Mouse (Mus musculus): ENCODE data around the gene Eme2.

Gene Eme2

DNA sequence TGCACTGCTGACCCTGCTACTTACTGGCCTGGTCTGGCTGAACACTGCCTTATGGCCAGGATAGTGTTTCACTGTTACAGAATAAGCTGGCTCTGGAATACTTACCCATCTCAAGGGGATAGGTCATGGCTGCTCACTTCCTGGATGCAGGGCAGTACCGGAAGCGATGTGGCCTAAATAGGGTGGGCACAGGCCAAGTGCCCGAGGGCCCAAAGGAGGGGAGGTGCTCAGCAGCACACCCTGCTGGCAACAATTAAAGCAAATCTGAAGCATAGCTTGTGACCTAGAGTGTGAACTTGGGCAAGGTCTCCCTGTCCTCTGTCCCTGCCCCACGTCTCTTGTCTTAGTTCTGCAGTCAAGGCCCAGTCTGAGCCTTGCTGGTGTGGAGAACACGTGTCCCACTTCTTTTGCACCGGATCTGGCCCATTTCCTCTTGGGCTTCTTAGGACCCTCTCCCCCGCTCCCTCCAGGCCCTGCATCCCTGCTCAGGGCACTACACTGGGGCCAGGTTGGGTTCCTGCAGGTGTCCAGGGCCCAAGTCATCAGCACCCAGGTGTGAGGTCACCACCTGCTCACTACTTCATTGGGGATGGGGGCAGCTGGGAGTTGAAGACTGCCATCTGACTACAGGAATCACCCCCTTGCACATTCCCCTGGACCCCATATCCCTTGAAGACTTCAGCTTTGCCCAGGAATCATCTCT is 13.0 kb downstream of the Eme2 start:
- intact Hi-C loops (cut with DNase I), result no loop called here

GRCm38 (mm10) chr17:24878531-24878930 is 16.4 kb downstream of the Eme2 start:
- intact Hi-C loops (cut with DNase I), result loop anchor here (5.0 kb wide), 1 partner anchor 36 kb away; the partner anchor contains the start of gene Hagh

- intact Hi-C loops (cut with DNase I), result loop anchor here (5.0 kb wide), 1 partner anchor 36 kb away; the partner anchor contains the start of gene Hagh
Observed at GRCm38 (mm10) chr17:24878117-24878397, 16.8 kb downstream of the Eme2 start.

DNA sequence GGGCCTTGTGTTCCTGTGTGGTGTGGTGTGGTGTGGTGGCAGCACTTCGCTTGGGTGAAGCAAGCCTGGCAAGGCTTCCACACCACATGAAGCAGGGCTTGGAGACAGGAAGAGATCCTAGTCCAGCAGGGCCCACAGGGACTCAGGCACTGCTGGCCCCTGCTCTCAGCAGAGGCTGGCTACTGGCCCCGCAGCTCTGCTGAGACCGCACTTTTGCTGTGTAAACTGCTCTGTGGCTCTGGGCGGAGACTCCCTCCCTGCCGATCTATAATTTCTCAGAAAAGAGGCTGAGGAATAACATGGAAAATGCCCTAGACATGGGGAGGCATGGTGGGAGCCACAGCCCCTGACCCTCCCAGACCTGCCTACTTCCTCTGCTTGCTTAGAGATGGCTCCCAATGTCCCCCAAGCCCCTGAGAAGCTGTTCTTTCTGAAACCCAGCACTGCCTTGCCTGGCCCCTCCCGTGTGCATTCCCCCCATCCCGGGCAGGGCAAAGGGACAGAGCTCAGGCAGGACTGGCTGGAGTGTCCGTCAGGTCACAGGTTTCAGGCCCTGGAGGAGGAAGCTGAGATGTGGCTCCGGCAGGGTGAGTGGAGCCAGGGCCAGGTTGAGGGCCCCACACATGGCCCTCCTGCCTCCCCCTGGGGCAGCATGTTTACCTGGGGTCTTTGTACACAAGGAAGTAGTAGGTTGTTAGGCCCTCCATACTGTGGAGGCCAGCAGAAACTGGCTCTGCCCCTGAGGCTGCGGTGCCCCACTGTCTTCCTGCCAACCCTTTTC is 17.4 kb downstream of the Eme2 start:
- intact Hi-C loops (cut with DNase I), result loop anchor here (5.0 kb wide), 1 partner anchor 35 kb away; the partner anchor contains the start of gene Hagh

- intact Hi-C loops (cut with DNase I), result loop anchor here (5.0 kb wide), 1 partner anchor 33 kb away; the partner anchor contains the start of gene Hagh
Observed at GRCm38 (mm10) chr17:24874989-24875388, 19.9 kb downstream of the Eme2 start.

DNA sequence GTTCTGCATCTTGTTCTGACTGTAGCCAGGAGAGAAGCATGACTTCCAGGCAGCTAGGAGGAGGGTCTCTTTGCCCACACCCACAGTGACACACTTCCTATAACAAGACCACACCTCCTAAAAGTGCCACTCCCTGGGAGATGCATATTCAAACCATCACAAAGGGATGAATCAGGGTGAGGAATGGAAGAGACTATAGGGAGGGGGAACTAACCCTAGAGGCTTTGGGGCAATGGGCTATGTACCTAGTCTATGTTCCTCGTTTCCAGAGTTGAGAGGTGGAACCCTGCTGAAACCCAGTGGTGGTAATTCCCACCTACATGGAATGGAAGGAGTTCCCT is 20.5 kb downstream of the Eme2 start:
- intact Hi-C loops (cut with DNase I), result no loop called here

DNA sequence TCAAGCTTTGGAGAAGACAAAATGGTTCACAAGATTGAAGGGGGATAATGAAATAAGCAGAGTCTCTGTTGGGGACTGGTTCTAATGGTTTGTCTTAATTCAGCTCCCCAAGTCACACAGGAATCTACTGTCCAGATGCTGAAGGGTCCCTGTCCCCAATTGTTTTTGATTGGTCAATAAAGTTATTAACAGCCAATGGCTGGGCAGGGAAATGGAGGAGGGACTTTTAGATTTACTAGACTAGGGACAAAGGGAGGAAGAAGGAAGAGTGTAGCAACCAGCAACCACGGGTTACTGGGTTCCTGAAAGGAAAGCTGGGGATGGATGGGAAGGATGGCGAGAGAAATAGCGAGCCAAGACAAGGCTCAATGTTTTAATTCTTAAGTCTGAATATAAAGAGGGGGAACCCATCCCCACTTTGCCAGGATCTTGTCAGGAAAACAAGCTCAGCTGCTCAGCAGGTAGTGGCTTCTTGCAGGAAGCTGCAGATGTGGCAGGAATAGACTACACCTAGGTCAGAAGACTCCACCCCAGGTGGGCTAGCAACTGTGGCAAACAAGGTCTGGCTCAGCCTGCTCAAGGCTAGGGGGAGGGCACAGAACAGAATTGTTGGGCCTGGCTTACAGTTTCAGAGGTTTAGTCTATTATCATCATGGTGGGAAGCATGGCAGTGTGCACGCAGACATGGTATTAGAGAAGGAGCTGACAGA is 21.0 kb downstream of the Eme2 start:
- intact Hi-C loops (cut with DNase I), result no loop called here

- intact Hi-C loops (cut with DNase I), result no loop called here
Observed at GRCm38 (mm10) chr17:24867914-24868313, 27.0 kb downstream of the Eme2 start.

GRCm38 (mm10) chr17:24865776-24866175 is 29.1 kb downstream of the Eme2 start, which contains the start of gene Igfals:
Gene Igfals (plus strand): TSS chr17:24865997.
- intact Hi-C loops (cut with DNase I), result no loop called here

GRCm38 (mm10) chr17:24861785-24862184 is 33.1 kb downstream of the Eme2 start:
- intact Hi-C loops (cut with DNase I), result no loop called here

- intact Hi-C loops (cut with DNase I), result no loop called here
Observed at GRCm38 (mm10) chr17:24860076-24860475, 34.8 kb downstream of the Eme2 start.

GRCm38 (mm10) chr17:24858967-24859366 is 35.9 kb downstream of the Eme2 start:
- intact Hi-C loops (cut with DNase I), result no loop called here

GRCm38 (mm10) chr17:24857831-24858470 is 36.9 kb downstream of the Eme2 start:
- intact Hi-C loops (cut with DNase I), result no loop called here

DNA sequence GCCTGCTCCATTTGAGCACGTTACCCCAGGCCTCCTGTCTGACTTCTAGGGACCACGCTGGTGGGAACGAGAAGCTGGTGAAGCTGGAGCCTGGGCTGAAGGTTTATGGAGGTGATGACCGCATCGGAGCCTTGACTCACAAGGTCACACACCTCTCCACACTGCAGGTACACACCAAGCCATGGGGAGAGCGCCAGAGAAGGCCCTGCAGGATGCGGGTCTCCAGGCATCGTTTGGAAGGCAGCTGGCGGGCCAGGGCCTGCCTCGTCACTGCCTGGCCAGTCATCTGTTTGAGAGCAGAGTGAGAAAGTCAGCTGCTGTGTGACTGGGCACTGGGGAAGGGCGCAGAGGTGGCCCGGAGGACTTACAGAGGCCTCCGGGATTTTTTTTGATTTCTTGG is 38.3 kb downstream of the Eme2 start:
- intact Hi-C loops (cut with DNase I), result no loop called here

DNA sequence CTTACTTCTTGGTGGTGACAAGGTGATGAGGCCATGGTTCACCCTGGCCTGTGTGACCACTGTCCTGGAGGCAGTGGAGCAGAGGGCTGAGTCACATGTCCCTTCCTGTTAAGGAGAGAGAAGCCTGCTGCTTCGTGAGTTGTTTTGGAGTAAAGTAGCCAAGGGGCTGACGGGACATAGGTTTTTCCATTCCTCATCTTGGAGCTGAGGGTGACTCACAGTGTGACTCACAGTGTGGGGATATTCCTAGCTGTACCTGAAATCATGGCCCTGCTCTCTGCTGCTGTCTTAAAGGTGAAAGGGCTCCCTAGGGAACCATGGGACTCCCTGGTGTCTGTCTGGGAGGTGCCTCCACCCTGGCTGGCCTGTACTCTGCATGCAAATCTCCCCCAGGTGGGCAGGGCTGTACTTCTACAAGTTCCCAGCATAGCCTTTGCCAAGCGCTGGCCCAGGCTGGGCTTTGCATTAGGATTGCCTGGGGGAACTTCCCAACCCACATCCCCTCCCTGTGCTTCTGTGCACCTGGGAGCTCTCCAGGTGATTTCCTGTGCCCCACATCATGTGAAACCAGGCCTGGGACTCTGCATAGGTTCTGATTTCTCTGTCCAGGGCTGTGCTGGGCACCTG is 38.9 kb downstream of the Eme2 start:
- intact Hi-C loops (cut with DNase I), result no loop called here

- intact Hi-C loops (cut with DNase I), result loop anchor here (5.0 kb wide), 1 partner anchor 36 kb away; the partner anchor contains the start of genes Nubp2 and Spsb3
Observed at GRCm38 (mm10) chr17:24851381-24852125, 43.3 kb downstream of the Eme2 start.

DNA sequence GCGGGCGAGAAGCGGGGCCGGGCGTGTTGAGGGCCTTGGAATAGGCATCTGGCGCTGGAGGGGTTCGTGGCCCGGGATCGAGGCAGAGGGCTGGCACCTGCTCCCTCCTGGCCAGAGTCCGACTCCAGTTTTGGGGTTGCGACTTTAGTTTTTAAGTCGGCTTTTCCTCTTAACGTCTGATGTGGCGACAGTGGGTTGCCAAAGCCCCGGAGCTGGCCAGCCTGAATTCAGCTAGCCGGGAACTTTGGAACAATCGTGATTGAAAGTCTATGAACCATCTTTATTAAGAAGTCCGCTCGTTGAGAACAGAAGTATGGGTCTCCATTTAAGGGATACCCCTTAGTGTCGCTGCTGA is 44.1 kb downstream of the Eme2 start:
- intact Hi-C loops (cut with DNase I), result loop anchor here (5.0 kb wide), 1 partner anchor 37 kb away; the partner anchor contains the start of genes Nubp2 and Spsb3

- intact Hi-C loops (cut with DNase I), result loop anchor here (5.0 kb wide), 1 partner anchor 37 kb away; the partner anchor contains the start of genes Nubp2 and Spsb3
Observed at GRCm38 (mm10) chr17:24850065-24850772, 44.7 kb downstream of the Eme2 start, which contains the start of gene Fahd1. Gene Fahd1 (minus strand): TSS chr17:24850364.

DNA sequence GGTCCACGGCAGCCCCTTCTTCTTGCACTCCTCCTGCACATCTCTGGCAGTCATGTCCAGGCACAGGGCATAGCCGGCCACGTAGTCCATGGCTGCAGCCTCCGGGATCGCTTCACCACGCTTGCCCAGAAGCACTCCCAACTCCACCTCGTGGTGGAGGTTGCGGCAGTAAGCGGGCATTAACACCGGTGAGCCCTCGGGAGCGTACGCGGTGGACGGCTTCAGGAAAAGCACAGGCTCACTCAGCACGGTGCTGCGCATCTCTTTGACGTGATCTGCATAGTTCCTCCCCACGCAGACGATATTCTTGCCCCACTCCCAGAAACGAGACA is 45.2 kb downstream of the Eme2 start:
- intact Hi-C loops (cut with DNase I), result loop anchor here (5.0 kb wide), 1 partner anchor 38 kb away; the partner anchor contains the start of genes Nubp2 and Spsb3
